Mouse (Mus musculus) central nervous system, embryonic 11.5 days (tissue): ENCODE results near the gene Riok2. TPM values are rescaled to one million over a fixed set of nuclear protein-coding genes. Genes with fewer than 3 reads are reported as not detected.

Source experiments
- polyA plus RNA-seq: library from polyadenylated mRNA; depleted of rRNA; stranded (reverse); fragments of >200 nt; gene quantifications from 2 replicates; pipeline ENCODE4 v1.2.3, GENCODE M21; 2012; rRNA removed

The Riok2 gene
- 39.7 and 42.2 TPM in 2 replicates for polyA plus RNA-seq

GRCm38 (mm10) chr17:17373918-17374910 is at the start of gene Riok2:
Gene Riok2 (plus strand): TSS chr17:17374309.

GRCm38 (mm10) chr17:17402222-17403004 is 28.3 kb downstream of the Riok2 start, which contains the start of gene Lix1:
Gene Lix1 (plus strand): TSS chr17:17402672.

Other genes starting within 250 kb of the Riok2 start
- gene Lix1, start 28.4 kb downstream of the Riok2 start, polyA plus RNA-seq, result 24.6 and 31.5 TPM in 2 replicates